Mouse (Mus musculus) olfactory bulb, adult 2 months (tissue): Measurements from ENCODE around the gene Smco4.

Experiments used
- CTCF ChIP-seq: fragments of 200-500 bp; IDR thresholded peaks from 2 replicates; pipeline ENCODE4 v1.5.1; 2012; ENCODE audit warnings: low read depth, mild to moderate bottlenecking, low read length, moderate library complexity; ENCODE audit not compliant: insufficient read depth
- POLR2A ChIP-seq: fragments of 200-500 bp; IDR thresholded peaks from 2 replicates; pipeline ENCODE4 v1.6.1; 2012; ENCODE audit warnings: mild to moderate bottlenecking, low read depth, low read length, moderate library complexity; ENCODE audit not compliant: insufficient read depth

DNA sequence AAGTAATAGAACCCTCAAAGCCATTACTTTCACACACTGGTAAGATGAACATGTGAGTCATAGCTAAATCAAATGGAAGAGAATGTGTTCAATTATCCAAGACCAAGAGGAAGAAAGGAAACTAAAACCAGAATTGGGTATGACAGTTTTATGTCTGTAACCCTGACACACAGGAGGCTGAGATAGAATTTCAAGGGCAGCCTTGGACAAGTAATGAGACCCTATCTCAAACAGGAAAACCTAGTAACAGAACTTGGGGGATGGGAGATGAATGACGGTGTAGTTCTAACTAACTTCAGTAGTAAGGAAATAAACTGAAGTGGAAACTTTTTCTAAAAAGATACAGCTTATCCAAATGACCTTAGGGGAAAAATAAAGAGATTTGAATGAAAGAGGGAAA is 85.2 kb downstream of the Smco4 start:
- TF ChIP-seq CTCF (no peak), POLR2A (no peak)
